16 mouse cellular contexts compared by ENCODE assay signal in the genomic region with DNA sequence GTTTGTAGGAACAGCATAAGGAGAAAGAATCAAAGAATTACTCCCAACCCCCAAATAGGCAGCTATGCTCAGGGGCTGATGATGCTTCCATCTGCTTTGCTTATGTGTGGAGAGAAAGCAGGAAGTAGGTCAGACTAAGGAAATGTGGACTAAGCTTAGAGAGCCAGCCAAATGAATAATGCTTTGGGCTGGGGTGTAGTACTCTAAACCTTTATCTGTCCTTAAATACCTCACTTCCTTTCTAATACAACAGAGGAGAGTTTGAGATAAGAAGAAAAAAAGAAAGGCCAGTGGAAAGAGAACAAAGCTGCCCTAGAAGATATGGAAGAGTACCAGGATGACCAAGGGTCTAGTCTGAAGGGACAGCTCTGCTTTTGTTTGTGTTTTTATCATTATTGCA.
DNase-seq lines count a peak whose midpoint lies in the region; ATAC-seq and TF ChIP-seq lines count a peak whose summit lies in the region.
"Had no signal": no experiment of that assay in that cellular context is flagged by ENCODE, and none has a peak within 500 bp of the region (broad histone marks: within the 10 kb centered on the region; RNA-seq: fewer than 3 reads in every experiment).

No protein-coding gene starts in this region.

- no peak overlapping the region for H3K9ac ChIP-seq in heart, embryonic 13.5 days
- no peak overlapping the region for H3K9ac ChIP-seq in liver, embryonic 16.5 days (ENCODE audit: low read depth, low read length)
- H3K9ac ChIP-seq: embryonic facial prominence, embryonic 13.5 days; kidney, embryonic 15.5 days; midbrain, embryonic 13.5 days had no signal

- H3K27ac ChIP-seq in layer of hippocampus, adult 2 months: peak overlapping the region; percentile 33; the same call in 1 of the 2 replicates
- peak overlapping the region; percentile 21 for H3K27ac ChIP-seq in heart, embryonic 13.5 days (replicated peaks)
- H3K27ac ChIP-seq in liver, embryonic 16.5 days (ENCODE audit: low read length): 0 out of 2 replicates have a peak overlapping the region, but pooled peaks have one; percentile 9
- no peak overlapping the region for H3K27ac ChIP-seq in left cerebral cortex, adult 2 months
- H3K27ac ChIP-seq: embryonic facial prominence, embryonic 13.5 days; forebrain, embryonic 10.5 days; kidney, embryonic 15.5 days; midbrain, embryonic 13.5 days had no signal

- intact Hi-C loops in left cerebral cortex, adult 2 months (cut with DNase I): no loop called here

- H3K4me3 ChIP-seq in layer of hippocampus, adult 2 months: no peak overlapping the region
- H3K4me3 ChIP-seq in heart, embryonic 13.5 days: no peak overlapping the region
- no peak overlapping the region for H3K4me3 ChIP-seq in liver, embryonic 16.5 days (ENCODE audit: low read depth, low read length)
- H3K4me3 ChIP-seq in left cerebral cortex, adult 2 months: no peak overlapping the region
- H3K4me3 ChIP-seq: embryonic facial prominence, embryonic 13.5 days; forebrain, embryonic 10.5 days; kidney, embryonic 15.5 days; midbrain, embryonic 13.5 days had no signal

- H3K4me1 ChIP-seq in heart, embryonic 13.5 days: peaks cover 17% of the 10 kb centered on the region
- peaks cover 9% of the 10 kb centered on the region for H3K4me1 ChIP-seq in liver, embryonic 16.5 days (ENCODE audit: control insufficient read depth, low read depth, low read length)
- H3K4me1 ChIP-seq: embryonic facial prominence, embryonic 13.5 days; forebrain, embryonic 10.5 days; kidney, embryonic 15.5 days; midbrain, embryonic 13.5 days had no signal

- peaks cover 25% of the 10 kb centered on the region for H3K36me3 ChIP-seq in heart, embryonic 13.5 days
- no peaks in the 10 kb centered on the region for H3K36me3 ChIP-seq in liver, embryonic 16.5 days (ENCODE audit: control insufficient read depth, insufficient read depth)

- H3K27me3 ChIP-seq in heart, embryonic 13.5 days (replicated peaks): no peaks in the 10 kb centered on the region
- H3K27me3 ChIP-seq in liver, embryonic 16.5 days (ENCODE audit: control insufficient read depth, insufficient read depth, low read depth, low read length): no peaks in the 10 kb centered on the region
- H3K27me3 ChIP-seq: embryonic facial prominence, embryonic 13.5 days; kidney, embryonic 15.5 days; midbrain, embryonic 13.5 days; Patski had no signal

- no peak for TF ChIP-seq CTCF in layer of hippocampus, adult 2 months (conservative IDR thresholded peaks at IDR 0.05)
- no peak for TF ChIP-seq CTCF in left cerebral cortex, adult 2 months (IDR thresholded peaks at IDR 0.05)

- peak in 1 of 2 experiments; percentile 13 for DNase-seq in layer of hippocampus, adult 2 months (ENCODE audit: low spot score in 2 of 2)
- DNase-seq in layer of hippocampus, adult 18-20 months (ENCODE audit: low spot score in 2 of 2): no peak
- peak; percentile 55 for DNase-seq in brain, adult 2 months (ENCODE audit: low read depth, low spot score)
- DNase-seq in right cerebral cortex, adult 18-20 months: no peak
- no peak for DNase-seq in left cerebral cortex, adult 2 months (ENCODE audit: extremely low spot score in 1 of 2, low spot score in 2 of 2)
- no peak for DNase-seq in layer of hippocampus, postnatal 10 days (ENCODE audit: low spot score in 2 of 2)
- DNase-seq: lung, adult 2 months; thymus, postnatal 25 days had no signal

- peaks cover 3% of the 10 kb centered on the region; the same call in 1 of the 2 replicates for H3K9me3 ChIP-seq in heart, embryonic 13.5 days
- H3K9me3 ChIP-seq in liver, embryonic 16.5 days (replicated peaks; ENCODE audit: control insufficient read depth, low read length): no peaks in the 10 kb centered on the region
- H3K9me3 ChIP-seq: embryonic facial prominence, embryonic 13.5 days; forebrain, embryonic 10.5 days; kidney, embryonic 15.5 days; midbrain, embryonic 13.5 days had no signal

- H3K4me2 ChIP-seq in heart, embryonic 13.5 days: no peak overlapping the region
- H3K4me2 ChIP-seq in liver, embryonic 16.5 days (ENCODE audit: low read depth, low read length): no peak overlapping the region
- H3K4me2 ChIP-seq: embryonic facial prominence, embryonic 13.5 days; kidney, embryonic 15.5 days; midbrain, embryonic 13.5 days had no signal

- ATAC-seq in heart, embryonic 13.5 days (ENCODE audit: extremely low read depth, insufficient number of reproducible peaks, low FRiP score, low TSS enrichment): no peak; the same call in 1 of the 2 replicates
- ATAC-seq in liver, embryonic 16.5 days (ENCODE audit: low read depth): peak; percentile 76
- ATAC-seq: CD4-positive, CD25-positive, alpha-beta regulatory T cell, adult 4 months; midbrain, embryonic 13.5 days; Patski had no signal
